Mouse (Mus musculus): ENCODE results near the gene A630001G21Rik. TPM values are rescaled to one million over a fixed set of nuclear protein-coding genes. Genes with fewer than 3 reads are reported as not detected.

Gene A630001G21Rik
- polyA plus RNA-seq, 1 experiment from 2014 or later, result 2.2 TPM

GRCm38 (mm10) chr1:85695646-85696045 lies 82.8 kb downstream of the A630001G21Rik start:
- no peak overlapping the region for H3K27ac ChIP-seq
- no peak for ATAC-seq (ENCODE audit: insufficient number of reproducible peaks, insufficient read depth, low FRiP score, low TSS enrichment, low read depth)
- H3K4me2 ChIP-seq, result no peak overlapping the region
- no peaks in the 10 kb centered on the region for H3K9me3 ChIP-seq
- WGBS, result 78% methylated on average over 3 of the region's 3 CpGs
- no peak overlapping the region for H3K4me3 ChIP-seq
- H3K4me1 ChIP-seq, result no peaks in the 10 kb centered on the region
- H3K9ac ChIP-seq, result no peak overlapping the region
- no peaks in the 10 kb centered on the region for H3K36me3 ChIP-seq
- H3K27me3 ChIP-seq, result no peaks in the 10 kb centered on the region

- Histone ChIP-seq H3K27me3 (no peaks in the 10 kb centered on the region), H3K4me1 (no peaks in the 10 kb centered on the region)
- 70% methylated on average over 3 of the region's 3 CpGs for WGBS
Measured at GRCm38 (mm10) chr1:85693280-85693679, 85.2 kb downstream of the A630001G21Rik start.

GRCm38 (mm10) chr1:85692281-85692680 lies 86.2 kb downstream of the A630001G21Rik start:
- Histone ChIP-seq H3K36me3 (no peaks in the 10 kb centered on the region), H3K27ac (no peak overlapping the region), H3K9me3 (no peaks in the 10 kb centered on the region), H3K9ac (no peak overlapping the region), H3K27me3 (no peaks in the 10 kb centered on the region), H3K4me3 (no peak overlapping the region), H3K4me1 (no peaks in the 10 kb centered on the region), H3K4me2 (no peak overlapping the region)
- ATAC-seq (ENCODE audit: insufficient number of reproducible peaks, insufficient read depth, low FRiP score, low TSS enrichment, low read depth), result no peak
- WGBS, result 72% methylated on average over 1 of the region's 1 CpGs

More at GRCm38 (mm10) chr1:85693280-85693679, 85.2 kb downstream of the A630001G21Rik start:
- no peak for ATAC-seq (ENCODE audit: insufficient number of reproducible peaks, insufficient read depth, low FRiP score, low TSS enrichment, low read depth)
- Histone ChIP-seq H3K27ac (no peak overlapping the region), H3K9me3 (no peaks in the 10 kb centered on the region), H3K36me3 (no peaks in the 10 kb centered on the region), H3K4me3 (no peak overlapping the region), H3K9ac (no peak overlapping the region), H3K4me2 (no peak overlapping the region)

- no peak for ATAC-seq (ENCODE audit: insufficient number of reproducible peaks, insufficient read depth, low FRiP score, low TSS enrichment, low read depth)
- Histone ChIP-seq H3K9me3 (no peaks in the 10 kb centered on the region), H3K4me1 (no peaks in the 10 kb centered on the region), H3K9ac (no peak overlapping the region), H3K4me3 (no peak overlapping the region), H3K27me3 (no peaks in the 10 kb centered on the region), H3K27ac (no peak overlapping the region), H3K36me3 (no peaks in the 10 kb centered on the region), H3K4me2 (no peak overlapping the region)
- 82% methylated on average over 3 of the region's 3 CpGs for WGBS
Measured at GRCm38 (mm10) chr1:85690544-85690943, 87.9 kb downstream of the A630001G21Rik start.

- no peaks in the 10 kb centered on the region for H3K36me3 ChIP-seq
- no peaks in the 10 kb centered on the region for H3K9me3 ChIP-seq
- 21% methylated on average over 5 of the region's 5 CpGs for WGBS
- no peak overlapping the region for H3K27ac ChIP-seq
- no peak overlapping the region for H3K4me3 ChIP-seq
- H3K27me3 ChIP-seq, result no peaks in the 10 kb centered on the region
- H3K4me2 ChIP-seq, result no peak overlapping the region
- ATAC-seq (ENCODE audit: insufficient number of reproducible peaks, insufficient read depth, low FRiP score, low TSS enrichment, low read depth), result no peak
- no peak overlapping the region for H3K9ac ChIP-seq
- H3K4me1 ChIP-seq, result no peaks in the 10 kb centered on the region
Measured at GRCm38 (mm10) chr1:85687346-85687745, 91.1 kb downstream of the A630001G21Rik start.

- WGBS, result 72% methylated on average over 5 of the region's 5 CpGs
Measured at GRCm38 (mm10) chr1:85686666-85687065, 91.8 kb downstream of the A630001G21Rik start.

GRCm38 (mm10) chr1:85680226-85680625 lies 98.2 kb downstream of the A630001G21Rik start:
- WGBS, result 39% methylated on average over 4 of the region's 4 CpGs
- Histone ChIP-seq H3K9me3 (no peaks in the 10 kb centered on the region), H3K27me3 (no peaks in the 10 kb centered on the region), H3K27ac (no peak overlapping the region), H3K4me1 (no peaks in the 10 kb centered on the region), H3K36me3 (no peaks in the 10 kb centered on the region), H3K4me2 (no peak overlapping the region), H3K4me3 (no peak overlapping the region), H3K9ac (no peak overlapping the region)
- ATAC-seq (ENCODE audit: insufficient number of reproducible peaks, insufficient read depth, low FRiP score, low TSS enrichment, low read depth), result no peak

More at GRCm38 (mm10) chr1:85686666-85687065, 91.8 kb downstream of the A630001G21Rik start:
- ATAC-seq (ENCODE audit: insufficient number of reproducible peaks, insufficient read depth, low FRiP score, low TSS enrichment, low read depth), result no peak
- H3K4me2 ChIP-seq, result no peak overlapping the region
- H3K9me3 ChIP-seq, result no peaks in the 10 kb centered on the region
- H3K9ac ChIP-seq, result no peak overlapping the region
- H3K27me3 ChIP-seq, result no peaks in the 10 kb centered on the region
- no peaks in the 10 kb centered on the region for H3K36me3 ChIP-seq
- H3K27ac ChIP-seq, result no peak overlapping the region
- no peaks in the 10 kb centered on the region for H3K4me1 ChIP-seq
- no peak overlapping the region for H3K4me3 ChIP-seq

Small RNA genes within 50 kb of the gene (microRNA-seq; reads per million reads assigned to microRNA genes)
- gene Gm25472 (not detected), gene Mir8096 (not detected)

Other genes starting within 250 kb of the A630001G21Rik start
- gene G530012D18Rik, start 203.0 kb downstream of the A630001G21Rik start, polyA plus RNA-seq (2015; fragmentation: Nextera tagmentation; extraction: Ambion mirVana), result not detected in 2 replicates
- gene Sp110, start 179.8 kb downstream of the A630001G21Rik start, polyA plus RNA-seq (2015; fragmentation: Nextera tagmentation; extraction: Ambion mirVana), result 1.1 and 1.2 TPM in 2 replicates
- gene Sp140, start 178.3 kb downstream of the A630001G21Rik start, polyA plus RNA-seq (2015; fragmentation: Nextera tagmentation; extraction: Ambion mirVana), result 1.2 and 1.3 TPM in 2 replicates
- gene Sp100, start 128.7 kb downstream of the A630001G21Rik start, polyA plus RNA-seq (2015; fragmentation: Nextera tagmentation; extraction: Ambion mirVana), result 1.0 and 1.2 TPM in 2 replicates
- 29.2 and 31.7 TPM in 2 replicates for gene Cab39, start 14.8 kb upstream of the A630001G21Rik start, polyA plus RNA-seq (2015; fragmentation: Nextera tagmentation; extraction: Ambion mirVana)
- gene Itm2c, start 115.6 kb upstream of the A630001G21Rik start, polyA plus RNA-seq (2015; fragmentation: Nextera tagmentation; extraction: Ambion mirVana), result 282 and 288 TPM in 2 replicates
- gene 4933407L21Rik, start 149.8 kb upstream of the A630001G21Rik start, polyA plus RNA-seq (2015; fragmentation: Nextera tagmentation; extraction: Ambion mirVana), result 0.39 and 0.50 TPM in 2 replicates
- 0.08 and 0.14 TPM in 2 replicates for gene Gpr55, start 182.4 kb upstream of the A630001G21Rik start, polyA plus RNA-seq (2015; fragmentation: Nextera tagmentation; extraction: Ambion mirVana)
- not detected in 2 replicates for gene Spata3, start 238.2 kb upstream of the A630001G21Rik start, polyA plus RNA-seq (2015; fragmentation: Nextera tagmentation; extraction: Ambion mirVana)